Mouse (Mus musculus) myocyte (in vitro differentiated cells): Measurements from ENCODE around the gene Cenpo.

Experiments used
- E2F4 ChIP-seq: IDR thresholded peaks from one replicate; pipeline ENCODE4 v1.6.1; 2011; ENCODE audit warnings: mild to moderate bottlenecking, control low read depth, moderate library complexity; ENCODE audit not compliant: insufficient read depth
- MAX ChIP-seq: IDR thresholded peaks from one replicate; pipeline ENCODE4 v1.6.1; 2011; ENCODE audit warnings: low read depth, mild to moderate bottlenecking, control low read depth
- POLR2A ChIP-seq: IDR thresholded peaks from one replicate; pipeline ENCODE4 v1.6.1; 2011; ENCODE audit warnings: low read depth, mild to moderate bottlenecking, control low read depth, moderate library complexity; ENCODE audit not compliant: insufficient read length
- POLR2AphosphoS2 ChIP-seq: IDR thresholded peaks from one replicate; pipeline ENCODE4 v1.6.1; 2011; ENCODE audit warnings: low read depth, control low read depth; ENCODE audit not compliant: insufficient read length
- SRF ChIP-seq: IDR thresholded peaks from one replicate; pipeline ENCODE4 v1.6.1; 2011; ENCODE audit warnings: low read depth; ENCODE audit not compliant: control insufficient read depth, insufficient read length
- TCF12 ChIP-seq: IDR thresholded peaks from one replicate; pipeline ENCODE4 v1.6.1; 2011; ENCODE audit warnings: mild to moderate bottlenecking, control low read depth; ENCODE audit not compliant: poor library complexity, insufficient read depth, severe bottlenecking
- TCF3 ChIP-seq: IDR thresholded peaks from one replicate; pipeline ENCODE4 v1.6.1; 2011; ENCODE audit warnings: low read depth, control low read depth; ENCODE audit not compliant: insufficient read length
- USF1 ChIP-seq: IDR thresholded peaks from one replicate; pipeline ENCODE4 v1.6.1; 2011; ENCODE audit warnings: low read depth, mild to moderate bottlenecking, control low read depth, moderate library complexity

DNA sequence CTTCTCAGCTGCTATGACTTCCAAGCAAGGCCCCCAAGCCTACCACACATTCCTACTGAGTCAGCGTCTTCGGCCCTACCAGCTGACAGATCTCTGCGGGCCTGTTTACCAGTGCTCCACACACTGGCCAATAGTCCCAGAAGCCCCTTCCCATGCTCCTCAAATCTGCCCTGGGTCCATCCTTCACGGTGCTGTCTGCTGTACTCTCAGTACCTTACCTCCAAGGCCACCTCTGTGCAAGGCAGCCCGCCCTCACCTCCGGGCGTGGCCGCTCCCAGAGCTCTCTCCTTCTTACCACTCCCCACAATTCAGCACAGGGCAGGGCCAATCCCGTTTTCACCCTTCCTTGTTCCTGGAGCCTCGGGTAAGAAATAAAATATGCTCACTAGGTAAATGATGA, 11.6 kb upstream of the Cenpo start:
- no peak for TF ChIP-seq MAX
- no peak for TF ChIP-seq TCF3
- TF ChIP-seq USF1: no peak
- TF ChIP-seq POLR2A: no peak
- no peak for TF ChIP-seq POLR2AphosphoS2
- no peak for TF ChIP-seq SRF
- TF ChIP-seq E2F4: no peak
- TF ChIP-seq TCF12: no peak
